Mouse (Mus musculus): ENCODE results near the gene Figla.

Gene Figla

GRCm38 (mm10) chr6:86028601-86029322, 12.8 kb downstream of the Figla start, which contains the start of gene Add2:
TSS of gene Add2 (plus strand) at chr6:86028681.
- DNase-seq (ENCODE audit: low spot score) = no peak

GRCm38 (mm10) chr6:86029323-86029713, 13.3 kb downstream of the Figla start:
- DNase-seq (ENCODE audit: low spot score) = no peak

- DNase-seq (ENCODE audit: low spot score) = no peak
Observed at GRCm38 (mm10) chr6:86031527-86031926, 15.6 kb downstream of the Figla start.

GRCm38 (mm10) chr6:86033635-86034034, 17.7 kb downstream of the Figla start:
- DNase-seq (ENCODE audit: low spot score) = no peak

DNA sequence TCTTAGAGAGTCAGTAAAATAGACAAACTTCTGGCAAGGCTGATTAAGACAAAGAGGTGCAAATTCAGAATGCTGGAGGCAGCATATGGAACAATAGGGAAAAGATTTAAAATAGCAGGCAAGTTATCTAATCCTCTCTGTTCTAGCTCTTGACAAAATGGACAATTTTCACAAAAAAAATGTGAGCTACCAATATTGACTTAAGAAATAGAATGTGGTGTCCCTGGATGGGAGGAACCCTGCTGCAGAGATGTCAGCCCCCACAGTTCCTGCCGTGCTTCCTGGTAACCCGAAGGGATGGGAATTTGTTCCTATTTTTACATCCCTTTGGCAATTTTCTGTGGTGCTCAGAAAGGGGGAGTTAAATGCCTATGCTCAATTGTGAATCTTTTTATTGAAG, 22.9 kb downstream of the Figla start:
- DNase-seq (ENCODE audit: low spot score) = no peak

GRCm38 (mm10) chr6:86040140-86040539, 24.2 kb downstream of the Figla start:
- no peak for DNase-seq (ENCODE audit: low spot score)

DNA sequence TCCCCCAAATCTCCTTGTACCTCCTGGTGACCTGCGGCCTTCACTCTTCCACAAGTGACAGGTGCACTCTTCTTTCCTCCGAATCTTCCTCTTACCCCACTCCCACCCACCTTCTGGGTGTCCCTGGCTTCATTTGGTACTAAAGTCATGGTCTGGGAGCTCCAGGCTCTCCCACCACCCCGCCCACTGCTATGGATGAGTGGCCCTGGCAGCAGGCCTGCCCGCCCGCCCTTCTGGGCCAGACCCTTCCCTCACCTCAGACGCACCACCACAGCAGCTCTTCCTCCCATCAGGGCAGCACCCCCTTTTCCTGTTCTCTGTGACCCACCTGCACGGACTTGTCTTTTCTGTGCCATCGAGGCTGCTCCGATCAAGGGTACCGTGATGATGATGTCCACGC, 31.5 kb downstream of the Figla start:
- no peak for DNase-seq (ENCODE audit: low spot score)

DNA sequence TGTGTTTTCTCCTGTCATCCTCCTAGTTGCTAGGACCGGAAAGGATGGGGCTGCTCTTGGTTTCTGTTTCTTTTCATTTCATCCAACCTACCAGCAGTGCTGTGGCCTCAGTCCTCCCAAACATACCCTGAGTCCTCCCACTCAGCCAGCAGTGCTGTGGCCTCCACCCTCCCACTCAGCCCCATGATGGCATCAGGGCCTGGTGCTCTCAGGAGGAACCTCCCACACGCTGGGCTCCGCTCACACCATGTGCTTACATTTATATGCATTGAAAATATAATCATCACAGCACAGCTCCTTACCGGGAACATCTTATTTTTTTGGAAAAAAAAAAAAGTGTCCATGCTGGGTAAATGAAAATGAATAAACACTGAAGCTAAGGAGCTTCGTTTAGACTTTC, 32.5 kb downstream of the Figla start:
- DNase-seq (ENCODE audit: low spot score) = no peak

GRCm38 (mm10) chr6:86050586-86051268, 34.8 kb downstream of the Figla start:
- no peak for DNase-seq (ENCODE audit: low spot score)

DNA sequence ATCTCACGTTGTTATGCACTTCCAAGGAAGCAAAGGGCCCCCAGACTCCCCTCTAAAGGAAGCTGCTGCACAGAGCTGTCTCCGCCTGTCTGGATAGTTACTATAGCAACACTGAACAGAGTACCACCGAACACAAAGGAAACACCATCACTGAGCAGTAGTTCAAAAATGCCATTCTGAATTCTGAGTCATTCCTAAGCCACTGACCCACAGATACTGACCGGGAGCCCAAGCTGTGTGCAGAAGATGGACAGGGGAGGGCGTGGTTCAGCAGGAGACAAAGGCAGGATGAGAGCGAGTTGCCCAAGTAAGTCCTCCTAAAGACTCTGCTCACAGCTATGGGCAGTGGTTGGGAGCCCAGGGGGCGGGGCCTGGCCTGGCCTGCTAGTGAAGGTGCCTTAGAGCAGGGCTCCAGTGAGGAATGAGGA, 36.1 kb downstream of the Figla start:
- DNase-seq (ENCODE audit: low spot score) = no peak

GRCm38 (mm10) chr6:86052556-86052955, 36.6 kb downstream of the Figla start:
- no peak for DNase-seq (ENCODE audit: low spot score)

DNA sequence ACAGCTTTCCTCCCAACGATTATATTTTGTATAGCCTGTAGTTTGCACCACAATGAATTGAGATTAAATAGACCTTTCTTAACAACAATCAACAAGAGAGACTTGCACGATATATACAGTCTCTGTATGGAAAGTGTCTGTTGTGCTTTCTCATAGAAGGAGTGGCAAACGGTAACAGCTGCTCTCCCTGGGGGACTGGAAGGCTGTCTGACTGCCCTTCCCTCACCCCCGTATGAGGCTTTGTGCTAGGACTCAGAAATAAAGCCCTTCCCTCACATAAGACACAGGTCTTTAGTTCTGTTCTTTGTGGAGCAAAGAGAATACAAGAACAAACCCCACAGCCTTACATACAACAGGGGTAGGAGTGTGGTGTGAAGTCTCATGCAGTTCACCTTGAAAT, 37.1 kb downstream of the Figla start:
- DNase-seq (ENCODE audit: low spot score) = no peak

- no peak for DNase-seq (ENCODE audit: low spot score)
Observed at GRCm38 (mm10) chr6:86053594-86053993, 37.6 kb downstream of the Figla start.

DNA sequence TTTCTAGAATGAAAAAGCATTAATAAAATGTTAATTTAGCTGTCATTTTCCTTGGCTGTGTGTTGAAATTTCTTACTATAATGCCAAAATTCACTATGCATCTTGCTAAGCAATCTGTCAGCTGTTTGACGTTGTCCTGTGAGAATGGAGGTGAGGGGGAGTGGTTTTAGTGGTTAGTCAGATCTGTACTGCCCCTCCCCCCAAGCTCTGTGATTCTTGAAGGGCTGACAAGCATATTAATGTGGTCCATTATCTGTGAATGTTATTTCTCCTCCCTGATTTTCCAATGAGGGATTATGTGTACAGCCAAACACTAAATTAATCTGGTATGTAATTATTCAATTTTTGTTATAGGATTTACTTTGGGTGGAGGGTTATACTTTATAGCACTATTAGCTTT, 42.5 kb downstream of the Figla start:
- no peak for DNase-seq (ENCODE audit: low spot score)

GRCm38 (mm10) chr6:86059151-86059853, 43.3 kb downstream of the Figla start:
- DNase-seq (ENCODE audit: low spot score) = no peak

GRCm38 (mm10) chr6:86060170-86060569, 44.2 kb downstream of the Figla start:
- DNase-seq (ENCODE audit: low spot score) = no peak

- DNase-seq (ENCODE audit: low spot score) = no peak
Observed at GRCm38 (mm10) chr6:86062226-86062625, 46.3 kb downstream of the Figla start.

- no peak for DNase-seq (ENCODE audit: low spot score)
Observed at GRCm38 (mm10) chr6:86062684-86063083, 46.7 kb downstream of the Figla start.

DNA sequence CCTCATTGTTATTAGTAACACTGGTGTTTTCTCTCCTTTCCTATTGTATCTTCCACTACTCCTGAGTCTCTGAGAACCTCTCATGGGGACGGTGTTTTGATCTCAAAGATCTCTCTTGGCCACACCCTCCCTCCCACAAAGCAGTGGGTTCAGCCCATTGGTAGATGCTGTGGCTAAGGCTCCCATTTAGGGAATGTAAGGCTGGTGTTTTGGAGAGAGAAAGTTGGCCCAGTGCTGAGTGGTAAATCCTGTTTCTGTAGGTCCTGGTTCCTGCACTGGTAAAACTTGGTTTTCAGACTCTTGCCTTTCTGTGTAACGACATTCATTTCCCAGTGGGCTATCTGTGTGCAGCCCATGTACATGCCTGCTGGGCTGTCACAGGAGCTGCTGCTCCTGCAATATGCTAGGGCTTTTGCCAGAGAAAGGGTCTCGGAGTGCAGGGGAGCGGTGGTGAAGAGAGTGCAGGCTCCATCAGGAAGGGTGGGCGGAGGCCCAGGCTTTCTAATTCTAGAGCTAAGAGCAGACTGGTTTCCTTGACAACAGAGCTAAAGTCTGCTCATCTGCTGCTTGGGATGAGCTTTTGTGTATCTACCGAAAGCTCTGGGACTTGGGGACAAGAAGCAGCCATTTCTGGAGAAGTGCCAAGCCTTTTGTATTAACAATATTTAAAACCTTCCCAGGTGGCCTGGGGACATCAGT, 48.5 kb downstream of the Figla start:
- DNase-seq (ENCODE audit: low spot score) = no peak

GRCm38 (mm10) chr6:86066727-86067126, 50.8 kb downstream of the Figla start:
- DNase-seq (ENCODE audit: low spot score) = no peak

- DNase-seq (ENCODE audit: low spot score) = no peak
Observed at GRCm38 (mm10) chr6:86067145-86067544, 51.2 kb downstream of the Figla start.

DNA sequence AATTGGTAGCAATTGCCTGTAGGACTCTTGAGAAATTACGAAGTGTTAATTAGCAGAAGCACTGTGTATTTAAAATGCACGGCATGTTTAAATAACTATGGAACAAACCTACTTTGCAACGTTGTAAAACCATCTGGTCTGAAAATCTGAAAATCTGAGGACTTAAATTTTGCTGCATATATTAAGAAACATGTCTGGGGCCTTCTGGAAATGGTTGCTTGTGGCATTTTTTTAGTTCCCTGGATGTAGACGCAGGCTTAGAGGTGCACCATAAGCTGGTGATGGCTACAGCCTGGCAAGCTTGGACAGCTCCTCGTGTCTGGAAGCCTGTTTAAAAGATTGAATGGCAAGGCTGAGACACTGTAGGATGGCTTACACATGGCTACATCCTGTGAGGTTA, 53.0 kb downstream of the Figla start:
- DNase-seq (ENCODE audit: low spot score) = no peak
